Mouse (Mus musculus): Measurements from ENCODE around the gene Rnf216. TPM values are rescaled to one million over a fixed set of nuclear protein-coding genes. Genes with fewer than 3 reads are reported as not detected.
A peak's percentile ranks its signal among the peaks of the same experiment; 100 is the strongest.

Gene Rnf216
- polyA plus RNA-seq, 1 experiment from 2014 or later: 25.1 TPM

DNA sequence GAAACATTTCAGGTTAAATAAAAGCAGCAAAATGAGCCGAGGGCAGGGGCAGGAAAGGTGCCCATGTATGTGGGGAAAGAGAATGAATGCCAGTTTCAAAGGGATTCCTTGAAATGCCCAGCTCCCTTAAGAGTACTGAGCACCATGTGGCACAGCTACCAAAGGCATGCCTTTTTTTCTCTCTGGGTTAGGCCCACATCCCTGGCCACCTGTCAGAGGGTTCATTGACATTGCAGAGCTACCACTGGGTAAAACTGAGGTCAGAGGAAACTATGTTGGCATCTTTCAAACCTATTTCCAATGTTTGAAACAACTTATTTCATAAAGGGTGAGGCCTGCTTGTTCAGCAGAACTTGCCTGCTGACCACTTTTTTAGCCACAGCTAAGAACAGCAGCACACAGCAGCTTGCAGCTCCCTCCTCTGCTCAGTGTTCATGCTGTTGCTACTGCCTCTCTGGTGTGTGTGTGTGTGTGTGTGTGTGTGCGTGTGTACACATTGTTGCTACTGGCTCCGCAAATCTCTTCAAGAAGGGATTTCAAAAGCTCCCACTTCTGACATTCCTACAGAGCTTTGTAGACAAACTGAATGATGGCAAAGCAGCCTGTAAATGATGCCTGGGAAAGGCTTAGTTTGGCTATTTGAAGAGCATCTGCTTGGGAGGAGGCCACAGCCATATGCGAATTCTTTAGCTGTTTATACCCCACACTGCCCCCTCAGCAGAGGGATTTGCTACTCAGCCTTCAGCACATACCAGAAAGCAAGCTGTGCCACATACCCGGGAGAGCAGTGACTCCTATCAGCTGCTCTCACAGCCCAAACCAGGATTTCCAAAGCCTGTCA is 59.4 kb downstream of the Rnf216 start:
- Histone ChIP-seq H3K9me3 (no peaks in the 10 kb centered on the region), H3K36me3 (peaks cover 24% of the 10 kb centered on the region), H3K27ac (replicated peaks) (peak overlapping the region; percentile 89), H3K4me3 (no peak overlapping the region), H3K4me1 (peaks cover 95% of the 10 kb centered on the region), H3K27me3 (replicated peaks) (no peaks in the 10 kb centered on the region), H3K9ac (peak overlapping the region; percentile 68), H3K4me2 (peak overlapping the region; percentile 19)
- 38% methylated on average over 5 of the region's 5 CpGs for WGBS
- ATAC-seq (ENCODE audit: extremely low read depth, insufficient number of reproducible peaks, low FRiP score, low TSS enrichment): 0 out of 2 replicates have a peak, but pooled peaks have one; percentile 8

GRCm38 (mm10) chr5:143052677-143053076 is 60.1 kb downstream of the Rnf216 start:
- H3K4me2 ChIP-seq: no peak overlapping the region
- ATAC-seq (ENCODE audit: extremely low read depth, insufficient number of reproducible peaks, low FRiP score, low TSS enrichment): no peak
- peaks cover 24% of the 10 kb centered on the region for H3K36me3 ChIP-seq
- peaks cover 95% of the 10 kb centered on the region for H3K4me1 ChIP-seq
- no peaks in the 10 kb centered on the region for H3K9me3 ChIP-seq
- H3K9ac ChIP-seq: no peak overlapping the region
- 42% methylated on average over 2 of the region's 2 CpGs for WGBS
- peak overlapping the region; percentile 89 for H3K27ac ChIP-seq (replicated peaks)
- H3K27me3 ChIP-seq (replicated peaks): no peaks in the 10 kb centered on the region
- no peak overlapping the region for H3K4me3 ChIP-seq

- peaks cover 92% of the 10 kb centered on the region for H3K4me1 ChIP-seq
- WGBS: 73% methylated on average over 6 of the region's 6 CpGs
These were observed 60.9 kb downstream of the Rnf216 start for GRCm38 (mm10) chr5:143051851-143052250.

DNA sequence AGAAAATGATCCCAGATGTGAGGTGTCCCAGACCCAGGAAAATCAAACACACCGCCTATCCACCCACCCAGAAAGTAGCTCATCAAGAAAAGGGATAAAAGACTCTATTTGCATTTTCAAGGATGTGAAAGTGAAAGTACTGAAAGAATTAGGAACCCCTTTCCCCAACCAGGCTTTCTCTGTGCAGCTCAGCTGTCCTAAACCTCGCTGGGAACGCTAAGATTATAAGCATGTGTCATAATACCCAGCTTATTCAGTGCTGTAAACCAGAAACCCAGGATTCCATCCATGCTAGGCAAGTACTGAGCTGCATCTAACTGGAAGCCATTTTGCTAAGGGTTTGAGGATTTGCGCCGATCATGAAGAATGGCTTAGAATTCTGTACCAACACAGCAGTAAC is 62.5 kb downstream of the Rnf216 start:
- 73% methylated on average over 5 of the region's 5 CpGs for WGBS
- Histone ChIP-seq H3K4me2 (peak overlapping the region; percentile 22), H3K9ac (peak overlapping the region; percentile 53), H3K27ac (replicated peaks) (peak overlapping the region; percentile 83), H3K27me3 (replicated peaks) (no peaks in the 10 kb centered on the region), H3K36me3 (peaks cover 32% of the 10 kb centered on the region), H3K4me3 (no peak overlapping the region), H3K4me1 (peaks cover 79% of the 10 kb centered on the region), H3K9me3 (no peaks in the 10 kb centered on the region)
- no peak for ATAC-seq (ENCODE audit: extremely low read depth, insufficient number of reproducible peaks, low FRiP score, low TSS enrichment)

More at GRCm38 (mm10) chr5:143051851-143052250, 60.9 kb downstream of the Rnf216 start:
- no peaks in the 10 kb centered on the region for H3K9me3 ChIP-seq
- H3K4me3 ChIP-seq: no peak overlapping the region
- H3K4me2 ChIP-seq: no peak overlapping the region
- H3K27me3 ChIP-seq (replicated peaks): no peaks in the 10 kb centered on the region
- H3K27ac ChIP-seq (replicated peaks): peak overlapping the region; percentile 89; the same call in 1 of the 2 replicates
- peaks cover 29% of the 10 kb centered on the region for H3K36me3 ChIP-seq
- no peak for ATAC-seq (ENCODE audit: extremely low read depth, insufficient number of reproducible peaks, low FRiP score, low TSS enrichment)
- H3K9ac ChIP-seq: no peak overlapping the region

DNA sequence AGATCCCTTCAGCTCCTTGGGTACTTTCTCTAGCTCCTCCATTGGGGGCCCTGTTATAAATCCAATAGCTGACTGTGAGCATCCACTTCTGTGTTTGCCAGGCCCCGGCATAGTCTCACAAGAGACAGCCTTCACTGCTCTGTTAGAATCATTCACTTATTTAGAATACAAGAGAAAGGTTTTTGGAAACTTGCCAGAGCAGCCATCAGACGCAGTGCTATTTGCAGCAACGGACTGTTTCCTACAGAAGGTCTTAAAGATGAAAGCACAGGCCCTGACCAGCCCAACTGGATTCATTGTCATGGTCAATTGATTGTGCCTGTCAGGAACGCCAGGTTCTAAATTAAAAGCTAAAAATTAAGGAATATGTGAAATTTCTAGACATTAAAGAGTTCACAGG is 63.0 kb downstream of the Rnf216 start:
- peak overlapping the region; percentile 83 for H3K27ac ChIP-seq (replicated peaks)
- H3K27me3 ChIP-seq (replicated peaks): no peaks in the 10 kb centered on the region
- H3K9me3 ChIP-seq: no peaks in the 10 kb centered on the region
- no peak overlapping the region for H3K4me3 ChIP-seq
- no peak overlapping the region; the same call in 1 of the 2 replicates for H3K9ac ChIP-seq
- 24% methylated on average over 4 of the region's 4 CpGs for WGBS
- peak overlapping the region; percentile 22 for H3K4me2 ChIP-seq
- peaks cover 80% of the 10 kb centered on the region for H3K4me1 ChIP-seq
- H3K36me3 ChIP-seq: peaks cover 32% of the 10 kb centered on the region
- no peak for ATAC-seq (ENCODE audit: extremely low read depth, insufficient number of reproducible peaks, low FRiP score, low TSS enrichment)

GRCm38 (mm10) chr5:143049013-143049385 is 63.8 kb downstream of the Rnf216 start:
- no peaks in the 10 kb centered on the region for H3K9me3 ChIP-seq
- 58% methylated on average over 1 of the region's 1 CpGs for WGBS

DNA sequence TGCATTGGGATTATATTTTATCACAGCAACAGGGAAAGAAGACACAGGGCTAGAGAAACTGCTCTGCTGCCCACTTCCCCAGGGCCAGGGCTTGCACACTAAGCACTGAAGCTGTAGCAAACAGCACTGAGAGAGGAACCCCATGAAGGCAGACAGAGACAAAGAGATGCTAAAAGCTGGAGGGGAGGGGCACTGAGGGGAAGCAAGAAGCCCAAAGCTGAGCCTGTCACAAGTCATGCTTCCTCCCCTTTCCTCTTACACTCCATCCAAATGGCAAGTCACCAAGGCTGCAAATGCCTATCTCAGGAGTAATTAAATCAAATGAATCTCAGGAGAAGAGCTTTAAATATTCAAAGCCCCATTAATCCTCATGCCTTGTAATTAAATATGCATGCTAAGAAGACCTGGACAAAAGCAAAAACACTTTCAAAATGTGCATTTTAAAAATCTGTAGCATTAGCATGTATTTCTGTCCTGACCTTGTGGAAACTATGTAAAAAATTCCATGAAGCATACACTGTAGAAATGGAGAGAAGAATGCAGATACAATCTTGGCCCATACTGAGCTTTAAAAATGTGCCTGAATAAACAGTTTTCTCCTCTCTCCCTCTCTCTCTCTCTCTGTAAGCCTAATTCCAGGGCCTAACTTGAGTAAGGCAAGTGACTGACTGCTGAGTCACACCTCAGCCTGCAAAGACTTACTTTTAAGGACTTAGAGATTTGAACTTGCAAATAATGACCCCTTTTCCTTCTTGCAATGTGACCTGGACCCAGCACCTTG is 64.4 kb downstream of the Rnf216 start:
- peaks cover 77% of the 10 kb centered on the region for H3K4me1 ChIP-seq
- peaks cover 44% of the 10 kb centered on the region for H3K36me3 ChIP-seq
- H3K9ac ChIP-seq: peak overlapping the region; percentile 56
- no peak for ATAC-seq (ENCODE audit: extremely low read depth, insufficient number of reproducible peaks, low FRiP score, low TSS enrichment)
- peak overlapping the region; percentile 83 for H3K27ac ChIP-seq (replicated peaks)
- no peaks in the 10 kb centered on the region for H3K9me3 ChIP-seq
- no peak overlapping the region for H3K4me2 ChIP-seq
- no peak overlapping the region for H3K4me3 ChIP-seq
- H3K27me3 ChIP-seq (replicated peaks): no peaks in the 10 kb centered on the region

More at GRCm38 (mm10) chr5:143049013-143049385, 63.8 kb downstream of the Rnf216 start:
- peaks cover 80% of the 10 kb centered on the region for H3K4me1 ChIP-seq
- H3K27me3 ChIP-seq (replicated peaks): no peaks in the 10 kb centered on the region
- peak overlapping the region; percentile 83 for H3K27ac ChIP-seq (replicated peaks)
- H3K4me3 ChIP-seq: no peak overlapping the region
- ATAC-seq (ENCODE audit: extremely low read depth, insufficient number of reproducible peaks, low FRiP score, low TSS enrichment): no peak
- no peak overlapping the region for H3K4me2 ChIP-seq
- peak overlapping the region; percentile 56 for H3K9ac ChIP-seq
- H3K36me3 ChIP-seq: peaks cover 40% of the 10 kb centered on the region

- Histone ChIP-seq H3K9me3 (no peaks in the 10 kb centered on the region), H3K9ac (no peak overlapping the region), H3K4me1 (peaks cover 68% of the 10 kb centered on the region), H3K4me2 (no peak overlapping the region), H3K4me3 (no peak overlapping the region), H3K36me3 (peaks cover 48% of the 10 kb centered on the region), H3K27me3 (replicated peaks) (no peaks in the 10 kb centered on the region), H3K27ac (replicated peaks) (peak overlapping the region; percentile 83)
- no peak for ATAC-seq (ENCODE audit: extremely low read depth, insufficient number of reproducible peaks, low FRiP score, low TSS enrichment)
- 90% methylated on average over 1 of the region's 1 CpGs for WGBS
These were observed 65.2 kb downstream of the Rnf216 start for GRCm38 (mm10) chr5:143047586-143047985.

DNA sequence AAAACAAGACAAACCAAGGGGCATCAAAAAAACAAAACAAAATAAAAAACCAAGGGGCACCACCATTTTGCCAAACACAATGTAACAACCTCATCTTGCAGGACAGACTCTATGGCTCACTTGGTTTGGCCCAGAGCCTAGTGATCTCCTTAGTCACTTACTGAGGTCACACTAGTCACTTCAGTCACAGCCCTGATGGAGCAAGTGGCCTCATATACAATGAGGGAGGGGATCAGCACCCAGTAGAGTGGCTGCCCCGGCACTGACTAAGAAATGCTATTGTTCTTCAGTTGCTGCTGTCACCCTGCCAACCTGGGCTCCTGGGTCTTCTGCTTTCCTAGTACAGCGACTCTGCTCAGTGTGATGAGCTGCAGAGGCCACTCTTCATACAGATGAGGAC is 68.9 kb downstream of the Rnf216 start:
- no peaks in the 10 kb centered on the region for H3K9me3 ChIP-seq
- no peak overlapping the region for H3K27ac ChIP-seq (replicated peaks)
- peaks cover 34% of the 10 kb centered on the region for H3K4me1 ChIP-seq
- H3K4me3 ChIP-seq: no peak overlapping the region
- no peak for ATAC-seq (ENCODE audit: extremely low read depth, insufficient number of reproducible peaks, low FRiP score, low TSS enrichment)
- H3K27me3 ChIP-seq (replicated peaks): no peaks in the 10 kb centered on the region
- H3K36me3 ChIP-seq: peaks cover 47% of the 10 kb centered on the region
- no peak overlapping the region for H3K4me2 ChIP-seq
- WGBS: 49% methylated on average over 2 of the region's 2 CpGs
- no peak overlapping the region for H3K9ac ChIP-seq

GRCm38 (mm10) chr5:143043285-143043684 is 69.5 kb downstream of the Rnf216 start:
- Histone ChIP-seq H3K27me3 (replicated peaks) (no peaks in the 10 kb centered on the region), H3K9me3 (no peaks in the 10 kb centered on the region), H3K4me3 (no peak overlapping the region), H3K36me3 (peaks cover 46% of the 10 kb centered on the region), H3K4me1 (peaks cover 27% of the 10 kb centered on the region), H3K27ac (replicated peaks) (no peak overlapping the region), H3K4me2 (no peak overlapping the region), H3K9ac (no peak overlapping the region)
- no peak for ATAC-seq (ENCODE audit: extremely low read depth, insufficient number of reproducible peaks, low FRiP score, low TSS enrichment)
- 83% methylated on average over 2 of the region's 2 CpGs for WGBS

DNA sequence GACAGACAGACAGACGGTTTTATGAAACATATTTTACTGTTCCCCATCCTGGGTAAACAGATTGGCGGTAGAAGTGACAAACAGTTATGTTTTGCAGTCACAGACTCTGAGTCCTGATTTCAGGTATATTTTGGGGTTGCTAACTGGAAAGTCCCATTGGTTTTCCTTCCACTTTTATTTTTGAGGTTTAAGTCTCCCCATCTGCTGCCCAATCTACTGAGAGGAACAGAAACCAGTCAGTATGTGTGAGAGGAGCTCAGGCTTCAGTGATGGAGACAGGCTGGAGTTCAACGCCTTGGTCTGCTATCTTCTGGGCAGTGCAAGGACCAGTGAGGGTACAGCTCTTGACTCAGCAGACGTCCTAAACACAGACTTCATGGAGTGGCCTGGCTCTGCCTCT is 74.0 kb downstream of the Rnf216 start:
- peaks cover 28% of the 10 kb centered on the region for H3K36me3 ChIP-seq
- 66% methylated on average over 4 of the region's 4 CpGs for WGBS
- ATAC-seq (ENCODE audit: extremely low read depth, insufficient number of reproducible peaks, low FRiP score, low TSS enrichment): no peak
- H3K27me3 ChIP-seq (replicated peaks): no peaks in the 10 kb centered on the region
- H3K4me2 ChIP-seq: no peak overlapping the region
- H3K4me3 ChIP-seq: no peak overlapping the region
- H3K4me1 ChIP-seq: peaks cover 14% of the 10 kb centered on the region
- no peaks in the 10 kb centered on the region for H3K9me3 ChIP-seq
- no peak overlapping the region for H3K9ac ChIP-seq
- no peak overlapping the region for H3K27ac ChIP-seq (replicated peaks)
